Mouse (Mus musculus) G1E-ER4 (cell line): ENCODE data around the gene Lix1l. TPM values are rescaled to one million over a fixed set of nuclear protein-coding genes. Genes with fewer than 3 reads are reported as not detected.

Source experiments
- GATA1 ChIP-seq: IDR thresholded peaks from one replicate; pipeline ENCODE4 v1.8.0; 2012; ENCODE audit warnings: low read length, inconsistent platforms
- polyA plus RNA-seq: library from polyadenylated mRNA; stranded (reverse); fragments of >175 nt; gene quantifications from 2 replicates; pipeline ENCODE4 v1.2.3, GENCODE M21; 2012

Gene Lix1l
- polyA plus RNA-seq, 1 experiment, result 0.92 TPM

DNA sequence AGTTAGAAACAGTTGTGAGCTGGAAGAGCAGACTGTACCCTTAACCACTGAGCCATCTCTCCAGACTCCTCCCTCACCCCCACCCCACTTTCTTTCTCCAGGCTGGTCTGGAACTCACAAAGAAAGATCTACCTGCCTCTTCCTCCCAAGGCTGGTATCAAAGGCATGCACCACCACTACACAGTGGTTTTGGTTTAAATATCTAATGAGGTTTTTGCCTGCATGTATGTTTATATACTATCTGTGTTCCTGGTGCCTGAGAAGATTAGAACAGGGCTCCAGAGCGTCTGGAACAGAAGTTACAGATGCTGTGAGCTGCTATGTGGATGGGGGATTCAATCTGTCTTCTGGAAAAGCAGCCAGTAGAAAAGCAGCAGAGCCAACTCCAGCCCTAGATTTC, 33.1 kb downstream of the Lix1l start:
- TF ChIP-seq GATA1, result no peak

DNA sequence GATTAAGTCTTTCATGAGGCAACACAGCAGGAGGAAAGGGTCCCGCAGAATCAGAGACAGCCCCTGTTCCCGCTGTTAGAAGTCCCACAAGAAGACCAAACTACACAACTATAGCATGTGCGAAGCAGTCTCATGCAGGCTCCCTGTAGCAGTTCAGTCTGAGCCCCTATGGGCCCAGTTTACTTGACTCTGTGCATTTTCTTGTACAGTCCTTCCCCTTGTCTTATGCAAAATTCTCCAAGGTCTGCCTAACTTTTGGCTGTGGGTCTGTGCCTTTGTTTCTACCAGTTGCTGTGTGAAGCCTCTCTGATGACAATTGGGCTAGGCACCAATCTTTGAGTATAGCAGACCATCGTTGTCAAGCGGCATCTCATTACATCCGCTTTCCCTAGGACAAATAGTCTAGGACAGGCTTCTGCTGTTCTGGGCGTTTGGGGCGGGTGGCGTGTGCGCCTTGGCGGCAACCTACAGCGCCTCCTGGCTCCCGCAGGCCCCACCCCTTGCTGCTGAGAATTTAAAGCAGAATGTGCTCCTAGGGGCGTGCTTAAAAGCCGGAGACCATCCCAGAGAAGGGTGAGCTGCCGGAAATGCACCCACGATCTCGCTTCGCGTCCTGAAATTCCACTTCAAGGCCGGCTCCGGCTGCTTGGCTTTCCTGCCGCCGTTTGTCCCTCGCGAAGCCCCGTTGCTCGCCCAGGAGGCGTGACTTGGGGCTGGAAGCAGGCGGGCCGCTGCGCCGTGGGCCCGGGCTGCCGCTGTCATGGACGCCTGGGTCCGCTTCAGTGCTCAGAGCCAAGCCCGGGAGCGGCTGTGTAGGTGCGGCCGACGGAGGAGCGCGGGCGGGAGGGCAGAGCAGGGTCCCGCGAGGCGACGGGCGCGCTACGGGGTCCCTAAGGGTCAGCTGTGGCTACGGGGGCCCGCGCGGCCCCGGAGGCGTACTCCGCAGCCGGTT, 34.3 kb downstream of the Lix1l start, which contains the start of the genes Pex11b and Gm42957:
Gene Pex11b (plus strand): TSS at position 449 of the 952 bp plus-strand sequence.
Gene Gm42957 (plus strand): TSS at position 547 of the 952 bp plus-strand sequence.
- TF ChIP-seq GATA1, result no peak

DNA sequence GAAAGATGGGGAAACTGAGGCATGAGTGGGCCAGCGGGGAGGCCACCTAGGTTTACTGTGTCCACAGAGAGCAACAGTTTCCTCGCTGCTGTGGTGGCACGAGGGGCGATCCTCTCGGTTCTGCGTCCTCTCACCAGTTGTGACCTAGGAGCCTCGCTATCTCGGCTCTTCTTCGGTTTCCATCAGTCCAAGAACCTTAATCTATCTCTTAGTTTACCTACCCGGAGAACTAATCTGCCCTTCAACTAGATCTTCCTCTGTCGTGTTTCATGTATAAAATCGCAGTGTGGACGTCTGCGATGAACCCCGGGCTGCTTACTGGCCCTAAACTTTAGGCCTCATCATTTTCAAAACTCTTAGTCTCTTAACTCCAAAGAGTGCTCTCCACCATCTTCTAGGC, 35.0 kb downstream of the Lix1l start:
- TF ChIP-seq GATA1, result no peak

- no peak for TF ChIP-seq GATA1
Observed at GRCm38 (mm10) chr3:96636448-96636847, 35.5 kb downstream of the Lix1l start.

GRCm38 (mm10) chr3:96639219-96639618, 38.3 kb downstream of the Lix1l start:
- TF ChIP-seq GATA1, result no peak

DNA sequence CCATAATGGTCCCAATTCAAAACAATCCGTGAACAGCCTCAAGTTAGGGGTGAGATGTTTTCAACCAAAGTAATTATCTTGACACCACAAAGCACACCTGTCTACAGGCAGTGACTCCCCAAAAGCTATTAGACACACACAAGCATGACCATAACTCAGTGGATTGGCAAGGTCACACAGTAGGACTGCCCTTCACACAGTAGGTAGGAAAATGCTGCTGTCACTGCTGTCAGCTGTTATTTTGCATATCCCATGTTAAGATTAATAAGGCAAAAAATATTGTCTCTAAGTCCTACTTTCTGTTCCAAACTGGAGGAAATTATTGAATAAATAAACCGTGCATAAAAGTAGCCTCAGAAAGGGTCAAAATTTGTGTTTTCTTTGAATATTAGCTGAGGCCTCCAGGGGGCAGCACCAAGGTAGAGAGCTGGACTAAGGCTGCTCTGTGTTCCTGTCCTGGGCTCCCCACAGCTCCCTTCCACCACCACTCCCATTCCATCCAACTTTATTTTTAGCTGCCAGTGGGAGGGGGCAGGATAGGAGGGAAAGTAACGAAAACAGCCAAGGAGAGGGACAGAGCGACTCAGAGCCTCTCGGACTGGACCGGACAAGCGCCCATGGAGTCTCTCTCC, 44.2 kb downstream of the Lix1l start, which contains the start of gene Itga10:
Gene Itga10 (plus strand): TSS at position 567 of the 632 bp plus-strand sequence.
- TF ChIP-seq GATA1, result no peak

DNA sequence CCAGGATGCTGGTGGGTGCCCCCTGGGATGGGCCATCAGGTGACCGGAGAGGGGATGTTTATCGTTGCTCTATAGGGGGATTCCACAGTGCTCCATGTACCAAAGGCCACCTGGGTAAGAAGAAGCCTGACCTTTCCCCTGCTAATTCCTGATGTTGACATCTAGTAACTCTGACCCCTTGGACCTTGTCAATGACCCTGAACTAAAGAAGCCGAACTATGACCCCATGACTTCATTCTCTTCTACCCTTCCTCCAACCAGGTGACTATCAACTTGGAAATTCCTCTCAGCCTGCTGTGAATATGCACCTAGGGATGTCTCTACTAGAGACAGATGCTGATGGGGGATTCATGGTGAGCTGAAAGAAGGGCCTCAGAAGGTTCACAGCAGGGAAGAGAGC, 46.4 kb downstream of the Lix1l start:
- no peak for TF ChIP-seq GATA1

GRCm38 (mm10) chr3:96660901-96661300, 60.0 kb downstream of the Lix1l start:
- TF ChIP-seq GATA1, result no peak

DNA sequence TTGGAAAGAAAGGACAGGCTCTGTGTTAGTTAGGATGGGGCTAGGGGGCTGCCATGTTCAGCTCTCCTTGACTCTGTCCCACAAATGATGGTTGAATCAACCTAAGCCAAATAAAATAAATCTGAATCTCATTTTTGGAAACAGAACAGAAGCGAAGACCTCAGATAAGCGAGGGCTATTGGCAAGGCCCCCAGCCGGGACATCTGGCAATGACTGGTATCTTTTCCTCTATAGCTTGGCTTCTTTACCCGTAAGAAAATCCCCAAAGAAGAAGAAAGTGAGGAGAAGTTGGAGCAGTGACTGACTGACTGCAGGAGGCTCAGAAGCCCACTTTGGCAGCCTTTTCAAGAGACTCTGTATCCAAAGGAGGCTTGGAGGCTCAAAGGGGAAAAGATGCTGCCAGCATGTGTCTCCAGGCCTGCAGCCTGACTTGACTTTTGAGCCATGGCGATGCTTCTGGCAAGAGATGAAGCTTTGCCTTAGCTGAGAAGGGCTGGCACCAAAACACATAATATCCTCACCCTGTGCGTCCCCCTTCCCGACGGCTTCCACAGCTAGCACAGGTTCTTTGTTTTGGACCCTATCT, 61.9 kb downstream of the Lix1l start:
- no peak for TF ChIP-seq GATA1

- TF ChIP-seq GATA1, result no peak
Observed at GRCm38 (mm10) chr3:96663432-96664239, 62.7 kb downstream of the Lix1l start.

DNA sequence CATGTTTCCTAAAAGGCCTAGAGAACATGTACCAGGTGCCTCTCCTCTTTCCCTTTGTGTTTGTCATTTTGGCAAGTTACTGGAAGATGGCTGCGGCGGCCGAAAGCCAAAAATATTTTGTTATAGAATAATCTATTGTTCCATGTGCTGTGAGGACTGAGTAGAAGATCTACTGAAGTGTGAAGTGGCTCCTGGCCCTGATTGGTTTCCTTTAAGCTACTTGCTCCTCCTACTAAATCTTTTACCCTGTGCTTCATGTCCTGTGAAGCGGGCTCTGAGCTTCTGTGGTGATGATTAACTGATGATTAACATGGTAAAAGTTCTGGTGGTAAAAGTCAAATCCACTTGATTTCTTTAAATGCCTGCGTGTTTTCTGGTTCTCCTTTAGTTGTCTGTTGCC, 66.0 kb downstream of the Lix1l start:
- no peak for TF ChIP-seq GATA1

DNA sequence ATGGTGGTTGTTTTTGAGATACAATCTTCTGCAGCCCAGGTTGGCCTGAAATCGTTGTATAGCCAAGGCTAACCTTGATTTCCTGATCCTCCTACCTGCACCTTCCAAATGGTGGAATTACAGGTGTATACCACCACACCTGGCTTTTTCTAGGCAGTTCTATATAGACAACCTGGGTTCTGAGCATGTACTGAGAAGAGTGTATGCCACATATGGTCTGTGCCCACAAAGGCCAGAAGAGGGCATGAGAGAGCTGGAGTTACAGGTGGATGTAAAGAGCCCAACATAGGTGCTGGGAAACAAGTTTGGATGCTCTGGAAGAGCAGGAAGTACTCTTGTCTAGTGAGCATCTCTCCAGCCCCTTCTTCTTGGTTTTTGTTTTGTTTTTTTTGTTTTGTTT, 66.4 kb downstream of the Lix1l start:
- TF ChIP-seq GATA1, result no peak

GRCm38 (mm10) chr3:96668424-96669067, 67.6 kb downstream of the Lix1l start:
- TF ChIP-seq GATA1, result no peak

DNA sequence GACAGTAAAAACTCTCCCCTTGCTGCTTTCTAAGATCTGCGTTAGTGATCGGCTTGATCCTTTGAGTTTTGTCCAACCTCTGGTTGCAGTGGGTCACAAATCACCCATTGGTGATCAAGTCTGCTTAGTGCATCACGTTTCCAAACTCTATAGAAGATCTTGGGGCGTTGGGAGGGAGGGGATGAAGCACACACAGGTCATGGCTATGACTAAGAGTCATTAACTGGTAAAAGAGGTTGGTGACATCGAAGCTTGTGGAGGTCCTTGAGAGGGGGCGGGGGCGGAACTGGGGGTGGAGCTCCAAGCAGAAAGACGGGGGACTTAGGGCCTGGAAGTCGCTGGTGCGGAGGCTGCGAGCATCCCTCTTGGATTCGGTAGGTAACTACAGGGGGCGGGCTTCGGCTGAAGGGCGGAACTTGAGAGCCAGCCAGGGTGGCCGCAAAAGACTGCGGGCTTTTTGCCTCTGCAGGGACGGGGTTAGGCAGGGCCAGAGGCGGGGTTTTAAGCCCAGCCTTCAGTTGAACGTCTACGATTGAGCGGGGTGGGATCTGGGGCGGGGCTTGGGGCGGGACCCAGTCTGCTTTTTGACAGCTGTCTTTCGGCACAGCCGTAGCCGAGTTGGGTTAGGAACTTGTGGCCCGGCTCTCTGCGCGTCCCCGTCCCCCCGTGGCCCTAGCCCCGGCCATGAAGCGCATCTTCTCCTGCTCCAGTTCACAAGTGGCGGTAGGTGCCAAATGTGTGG, 68.9 kb downstream of the Lix1l start, which contains the start of gene Ankrd35:
Gene Ankrd35 (plus strand): TSS at position 405 of the 742 bp plus-strand sequence.
- TF ChIP-seq GATA1, result no peak
